Mouse (Mus musculus) frontal cortex, adult (tissue): ENCODE measurements around the gene Snrpd3.
"Not testable (repeated sequence)": the region's sequence is repeated elsewhere in the genome, so short reads cannot be mapped to it uniquely, and the experiment has no call there.

Experiments used
- ATAC-seq: cut with Nextera tagmentation; 2 replicates; pipeline ENCODE4 v1.9.2; 2017; ENCODE audit warnings: mild to moderate bottlenecking, moderate library complexity, mixed read lengths; ENCODE audit not compliant: low TSS enrichment

The Snrpd3 gene

DNA sequence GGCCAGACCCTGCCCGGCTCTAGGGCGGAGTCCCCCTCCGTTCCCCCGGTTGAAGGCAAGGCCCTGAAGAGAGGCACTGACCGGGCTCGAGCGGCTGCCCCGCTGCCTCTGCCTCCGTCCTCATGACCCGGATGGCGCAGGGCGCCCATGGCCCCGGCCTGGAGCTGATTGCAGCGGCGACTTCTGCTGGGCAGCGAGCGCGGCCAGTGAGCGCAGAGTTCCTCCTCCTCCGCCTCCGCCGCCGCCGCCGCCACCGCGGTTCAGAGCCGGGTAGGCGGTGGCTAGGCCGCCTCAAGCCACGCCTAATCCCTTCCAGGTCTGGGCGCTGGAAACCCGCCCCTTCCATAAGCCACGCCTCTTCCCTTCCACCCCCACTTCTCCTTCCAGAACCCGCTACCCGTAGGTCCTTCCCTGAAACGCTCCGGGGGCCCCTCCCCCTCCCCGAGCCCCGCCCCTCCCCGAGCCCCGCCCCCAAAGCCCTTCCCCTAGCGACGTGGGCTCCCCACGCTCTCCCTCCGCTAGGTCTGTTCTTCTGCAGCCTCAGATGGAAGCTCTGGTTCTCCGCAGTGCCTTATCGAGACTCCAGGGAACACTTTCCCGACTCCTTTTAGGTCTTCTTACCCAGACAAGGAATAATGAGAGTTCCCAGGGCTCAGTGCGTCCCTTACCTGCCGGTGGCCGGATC, at the start of gene Snrpd3:
Snrpd3 (plus strand) TSS at position 479 of the 685 bp plus-strand sequence.
- peak; percentile 84 for ATAC-seq

DNA sequence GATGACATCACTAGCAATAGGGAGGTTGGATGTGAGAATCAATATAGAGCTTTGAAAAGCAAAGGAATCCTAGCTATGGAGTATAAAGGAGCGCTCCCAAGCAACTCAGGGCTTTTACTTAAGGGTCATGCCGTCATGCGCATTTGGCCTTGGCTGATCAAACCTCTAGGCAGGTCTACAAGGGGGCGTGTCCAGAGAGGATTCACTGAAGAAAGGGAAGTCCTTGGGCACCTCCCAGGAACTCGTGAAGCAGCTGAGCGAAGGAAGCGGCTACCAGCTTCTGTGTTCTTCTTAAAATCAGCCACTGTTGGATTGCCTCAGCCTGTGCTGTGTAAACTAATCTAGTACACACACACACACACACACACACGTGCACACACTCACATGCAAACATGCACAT, 43.9 kb upstream of the Snrpd3 start:
- no peak for ATAC-seq

DNA sequence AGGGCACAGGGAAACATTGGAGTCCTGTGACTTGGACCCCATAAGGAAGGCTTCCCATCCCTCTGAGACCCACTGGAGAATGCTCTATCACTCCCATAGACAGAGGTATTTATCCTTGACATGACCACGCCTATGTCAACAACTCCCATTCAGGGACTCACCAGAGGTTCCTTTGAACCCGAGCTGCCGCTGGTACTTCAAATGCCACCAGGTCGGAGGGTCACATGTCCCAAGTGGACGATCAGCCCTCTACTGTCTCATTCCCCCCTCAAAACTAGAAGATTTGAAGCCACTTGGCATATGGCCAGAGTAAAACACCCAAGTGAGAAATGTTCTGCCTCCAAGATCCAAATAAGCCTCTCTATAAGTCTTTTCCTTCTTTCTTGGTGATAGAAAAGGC, 42.8 kb upstream of the Snrpd3 start:
- ATAC-seq = no peak

DNA sequence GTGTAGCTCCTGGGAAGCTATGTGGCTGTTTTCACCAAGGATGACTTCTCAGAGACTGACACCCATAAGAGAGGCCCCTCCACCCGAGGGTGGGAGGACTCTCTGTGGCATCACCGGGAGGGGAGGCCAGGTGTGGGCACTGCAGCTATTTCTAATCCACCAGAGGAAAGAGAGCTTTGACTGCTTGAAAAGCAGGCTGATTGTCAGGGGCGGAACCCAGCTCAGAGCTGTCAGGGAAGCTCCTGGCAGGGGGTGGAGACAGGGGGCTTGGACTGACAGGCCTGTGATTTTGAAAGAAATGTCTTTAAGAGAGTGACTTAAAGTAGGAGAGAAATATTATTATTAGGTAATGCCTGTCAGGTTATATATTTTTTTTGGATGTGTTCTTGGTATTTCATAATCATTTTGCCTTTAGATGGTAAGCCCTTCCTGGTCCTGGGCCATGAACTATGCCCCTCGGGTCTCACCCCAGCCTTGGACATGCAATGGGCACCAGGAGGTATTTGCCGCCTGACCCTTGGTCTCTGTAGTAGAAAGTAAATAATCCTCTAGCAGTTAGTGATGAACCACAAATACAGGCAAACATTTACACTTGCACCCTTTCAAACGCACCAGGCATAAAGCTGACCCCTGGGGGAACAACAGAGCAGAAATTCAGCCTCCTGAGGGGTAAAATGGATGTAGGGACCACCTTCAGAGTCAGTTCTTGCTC, 42.1 kb upstream of the Snrpd3 start:
- not testable (repeated sequence) for ATAC-seq

GRCm38 (mm10) chr10:75477034-75477433, 40.3 kb upstream of the Snrpd3 start:
- ATAC-seq = no peak

- ATAC-seq = no peak
These were observed 37.4 kb upstream of the Snrpd3 start for GRCm38 (mm10) chr10:75479955-75480354.

DNA sequence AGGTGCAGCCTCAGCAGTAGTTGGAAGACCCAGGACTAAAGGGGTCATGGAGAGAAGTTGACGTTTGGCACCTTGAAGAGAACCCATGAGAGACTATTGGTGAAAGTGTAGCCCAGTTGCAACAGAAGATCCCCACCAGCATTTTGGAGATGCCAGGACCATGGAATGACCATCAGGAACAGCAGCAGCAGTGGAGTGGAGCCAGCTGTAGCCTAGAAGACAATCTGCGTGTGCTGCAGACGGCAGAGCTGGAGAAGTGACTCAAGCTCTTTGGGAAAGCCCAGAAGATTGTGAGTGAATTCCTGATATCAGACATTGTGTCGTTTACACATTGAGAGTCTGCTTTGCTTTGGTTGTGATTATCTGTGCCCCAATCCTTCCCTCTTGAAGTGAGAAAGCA, 35.6 kb upstream of the Snrpd3 start:
- ATAC-seq = no peak

DNA sequence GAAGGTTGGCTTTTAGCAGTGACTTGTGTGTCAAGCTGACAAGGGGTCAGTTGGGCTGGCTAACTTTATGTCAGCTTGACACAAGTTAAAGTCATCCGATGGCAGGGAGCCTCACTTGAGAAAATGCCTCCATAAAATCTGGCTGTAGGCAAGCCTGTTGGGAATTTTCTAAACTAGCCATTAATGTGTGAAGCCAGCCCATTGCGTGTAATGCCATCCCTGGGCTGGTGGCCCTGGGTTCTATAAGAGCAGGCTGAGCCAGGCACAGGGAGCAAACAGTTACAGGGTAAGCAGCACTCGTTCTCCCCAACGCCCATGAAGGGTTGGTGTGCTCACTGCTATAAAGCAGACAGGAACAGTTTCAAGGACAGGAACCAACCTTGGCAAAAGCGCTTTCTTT, 35.1 kb upstream of the Snrpd3 start:
- ATAC-seq = no peak

DNA sequence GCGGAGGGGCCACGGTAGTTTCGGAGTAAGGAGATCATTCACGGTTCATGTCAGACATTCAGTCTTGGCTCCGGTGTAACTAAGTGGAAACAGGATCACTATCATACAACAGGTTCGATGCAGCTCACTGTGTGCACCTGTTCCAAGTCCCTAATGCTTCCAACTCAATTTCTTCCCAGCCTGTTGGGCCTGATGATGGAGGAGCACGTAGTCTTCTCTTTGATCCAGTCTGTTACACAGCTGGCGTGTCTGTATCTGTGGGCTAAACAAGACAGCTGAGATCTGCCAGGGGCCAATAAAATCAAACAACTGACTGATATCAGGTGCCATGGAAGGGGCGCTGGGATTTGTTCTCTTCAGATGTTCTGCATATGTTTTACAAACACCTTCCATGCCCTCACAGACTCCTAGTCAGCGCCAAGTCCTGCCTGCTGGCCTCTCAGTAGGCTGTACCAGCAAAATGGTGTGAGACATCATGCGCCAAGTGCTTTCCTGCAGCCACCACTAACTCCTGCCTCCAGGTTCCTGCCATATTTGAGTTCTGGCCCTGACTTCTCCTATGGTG, 34.4 kb upstream of the Snrpd3 start:
- ATAC-seq = no peak

GRCm38 (mm10) chr10:75484066-75484465, 33.3 kb upstream of the Snrpd3 start:
- no peak for ATAC-seq

- ATAC-seq = no peak
These were observed 32.6 kb upstream of the Snrpd3 start for GRCm38 (mm10) chr10:75484767-75485166.

GRCm38 (mm10) chr10:75486086-75486979, 31.0 kb upstream of the Snrpd3 start:
- ATAC-seq = peak; percentile 85

- ATAC-seq = no peak
These were observed 30.2 kb upstream of the Snrpd3 start for GRCm38 (mm10) chr10:75487131-75487530.

GRCm38 (mm10) chr10:75489522-75489921, 27.8 kb upstream of the Snrpd3 start:
- ATAC-seq = no peak

DNA sequence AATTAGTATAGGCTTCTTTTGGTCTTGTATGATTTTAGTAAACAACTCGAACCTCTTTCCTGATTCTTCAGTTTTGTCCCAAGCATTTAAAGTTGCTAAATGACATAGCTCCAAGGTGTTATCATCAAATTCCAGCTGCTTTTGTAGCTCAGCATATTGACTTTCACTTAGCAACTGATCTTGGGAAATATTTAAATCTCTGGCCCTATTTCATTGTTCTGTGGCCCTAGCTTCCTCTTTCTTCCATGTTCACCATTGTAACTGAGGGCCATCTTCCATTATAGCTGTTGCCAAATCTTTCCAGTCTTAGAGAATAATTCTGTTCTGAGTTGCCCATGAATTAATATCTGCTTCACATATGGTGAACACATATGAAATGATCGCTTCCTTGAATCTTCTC, 26.6 kb upstream of the Snrpd3 start:
- ATAC-seq = no peak

- no peak for ATAC-seq
These were observed 26.0 kb upstream of the Snrpd3 start for GRCm38 (mm10) chr10:75491234-75491935.

- ATAC-seq = no peak
These were observed 25.5 kb upstream of the Snrpd3 start for GRCm38 (mm10) chr10:75491936-75492262.

GRCm38 (mm10) chr10:75495304-75495703, 22.0 kb upstream of the Snrpd3 start:
- no peak for ATAC-seq

DNA sequence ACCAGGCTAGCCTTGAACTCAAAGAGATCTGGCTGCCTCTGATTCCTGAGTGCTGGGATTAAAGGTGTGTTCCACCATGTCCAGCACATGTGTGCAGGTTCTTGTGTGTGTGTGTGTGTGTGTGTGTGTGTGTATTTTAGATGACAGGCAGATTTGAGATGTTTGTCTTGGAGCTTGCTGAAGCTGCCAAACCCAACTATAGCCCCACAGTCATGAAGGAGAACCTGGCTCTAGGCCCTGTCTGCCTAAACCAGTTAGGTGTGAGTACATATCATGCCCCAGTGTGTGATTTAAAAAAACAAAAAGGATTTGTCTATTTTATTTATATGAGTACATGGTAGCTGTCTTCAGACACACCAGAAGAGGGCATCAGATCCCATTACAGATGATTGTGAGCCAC, 21.4 kb upstream of the Snrpd3 start:
- no peak for ATAC-seq

DNA sequence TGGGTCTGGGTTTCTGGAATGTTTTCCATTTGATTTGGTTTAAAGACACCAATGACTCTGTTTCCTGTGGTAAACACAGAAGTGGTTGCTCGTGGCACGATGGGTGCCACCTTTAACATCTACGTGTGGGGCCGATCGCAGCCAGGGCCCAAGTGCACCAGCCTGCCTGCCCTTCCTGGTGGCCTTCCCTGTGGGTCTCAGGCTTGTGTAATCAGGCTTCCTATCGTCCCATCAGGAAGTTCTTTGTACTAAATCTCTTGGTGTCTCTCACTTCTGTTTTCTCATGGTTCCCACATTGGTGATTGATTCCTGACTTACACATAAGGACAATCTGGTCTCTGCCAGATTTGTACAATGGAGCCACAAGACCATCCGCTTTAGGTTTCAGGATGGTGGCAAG, 18.1 kb upstream of the Snrpd3 start:
- not testable (repeated sequence) for ATAC-seq

GRCm38 (mm10) chr10:75499791-75500190, 17.6 kb upstream of the Snrpd3 start:
- ATAC-seq = no peak

DNA sequence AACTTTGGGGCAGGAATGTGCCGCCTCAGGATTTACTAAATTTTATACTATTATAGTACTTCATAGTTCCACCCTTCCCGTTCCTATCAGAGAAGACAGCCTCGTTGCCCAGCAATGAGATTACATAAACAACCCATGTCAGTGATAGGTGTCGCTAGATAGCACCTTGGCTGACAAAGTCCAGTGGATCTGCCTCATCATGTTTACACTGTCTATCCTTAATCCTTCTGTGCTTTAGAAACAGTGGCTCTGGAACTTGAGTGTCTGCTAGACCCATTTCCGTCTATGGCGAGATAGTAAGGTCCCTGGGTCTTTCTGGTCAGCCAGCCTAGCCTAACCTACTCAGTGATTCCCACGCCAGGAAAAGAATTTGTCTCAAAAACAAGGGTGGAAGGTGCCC, 17.0 kb upstream of the Snrpd3 start:
- no peak for ATAC-seq
